Mouse (Mus musculus) limb, embryonic 13.5 days (tissue): ENCODE data around the gene Med13. TPM values are rescaled to one million over a fixed set of nuclear protein-coding genes. Genes with fewer than 3 reads are reported as not detected.
"Not testable (repeated sequence)": the region's sequence is repeated elsewhere in the genome, so short reads cannot be mapped to it uniquely, and the experiment has no call there.

ENCODE experiments used
- ATAC-seq: fragments of 200-750 bp; cut with Nextera tagmentation; 2 replicates; pipeline ENCODE4 v1.8.0; 2017; ENCODE audit warnings: low read depth, moderate number of reproducible peaks, moderate TSS enrichment; ENCODE audit not compliant: low FRiP score
- H3K27ac ChIP-seq: fragments of 300-500 bp; sonication (generic); 2 replicates; pipeline ENCODE4 v1.5.1; 2015; ENCODE audit warnings: inconsistent platforms, mild to moderate bottlenecking, moderate library complexity
- H3K27me3 ChIP-seq: fragments of 300-500 bp; sonication (generic); 2 replicates; pipeline ENCODE4 v1.6.1; 2015; ENCODE audit warnings: mild to moderate bottlenecking, inconsistent platforms
- H3K36me3 ChIP-seq: fragments of 300-500 bp; sonication (generic); 2 replicates; pipeline ENCODE4 v1.6.1; 2015; ENCODE audit warnings: inconsistent platforms, mild to moderate bottlenecking, moderate library complexity
- H3K4me1 ChIP-seq: fragments of 300-500 bp; sonication (generic); 2 replicates; pipeline ENCODE4 v1.6.1; 2015; ENCODE audit warnings: inconsistent platforms
- H3K4me2 ChIP-seq: fragments of 300-500 bp; sonication (generic); replicated peaks from 2 replicates; pipeline ENCODE4 v1.6.1; 2015; ENCODE audit warnings: inconsistent platforms, mild to moderate bottlenecking, moderate library complexity
- H3K4me3 ChIP-seq: fragments of 300-500 bp; sonication (generic); 2 replicates; pipeline ENCODE4 v1.5.1; 2015; ENCODE audit warnings: moderate library complexity, mild to moderate bottlenecking, inconsistent platforms
- H3K9ac ChIP-seq: fragments of 300-500 bp; sonication (generic); 2 replicates; pipeline ENCODE4 v1.6.1; 2015; ENCODE audit warnings: mild to moderate bottlenecking, inconsistent platforms
- H3K9me3 ChIP-seq: fragments of 300-500 bp; sonication (generic); 2 replicates; pipeline ENCODE4 v1.6.1; 2016; ENCODE audit warnings: inconsistent platforms
- WGBS: fragments of 180-500 bp; shearing (Covaris S2); methylation state at CpG from one replicate; pipeline ENCODE4 v1.1.7; 2015; 5-methylcytosine and 5-hydroxymethylcytosine counted together
- polyA plus RNA-seq: library from polyadenylated mRNA; unstranded; fragments of >200 nt; fragmentation: Nextera tagmentation; extraction: Ambion mirVana; gene quantifications from 2 replicates; pipeline ENCODE4 v1.2.1, GENCODE M21; 2015

Med13 gene
- polyA plus RNA-seq, 1 experiment from 2014 or later: 10.2 TPM

- no peak overlapping the region for H3K27ac ChIP-seq
- WGBS: 85% methylated on average over 5 of the region's 5 CpGs
- peaks cover 28% of the 10 kb centered on the region for H3K36me3 ChIP-seq
- H3K9me3 ChIP-seq: no peaks in the 10 kb centered on the region
- H3K4me3 ChIP-seq: no peak overlapping the region
- H3K9ac ChIP-seq: no peak overlapping the region
- H3K4me2 ChIP-seq: no peak overlapping the region
- peaks cover 7% of the 10 kb centered on the region for H3K4me1 ChIP-seq
- no peaks in the 10 kb centered on the region for H3K27me3 ChIP-seq
- no peak for ATAC-seq
These were observed 9.8 kb downstream of the Med13 start for GRCm38 (mm10) chr11:86347387-86348122.

GRCm38 (mm10) chr11:86346525-86346924, 10.9 kb downstream of the Med13 start:
- Histone ChIP-seq H3K27me3 (no peaks in the 10 kb centered on the region), H3K27ac (no peak overlapping the region), H3K4me3 (no peak overlapping the region), H3K9ac (no peak overlapping the region), H3K9me3 (no peaks in the 10 kb centered on the region), H3K4me1 (peaks cover 3% of the 10 kb centered on the region; the same call in 1 of the 2 replicates), H3K4me2 (no peak overlapping the region), H3K36me3 (peaks cover 29% of the 10 kb centered on the region)
- no peak for ATAC-seq
- WGBS: 85% methylated on average over 3 of the region's 3 CpGs

DNA sequence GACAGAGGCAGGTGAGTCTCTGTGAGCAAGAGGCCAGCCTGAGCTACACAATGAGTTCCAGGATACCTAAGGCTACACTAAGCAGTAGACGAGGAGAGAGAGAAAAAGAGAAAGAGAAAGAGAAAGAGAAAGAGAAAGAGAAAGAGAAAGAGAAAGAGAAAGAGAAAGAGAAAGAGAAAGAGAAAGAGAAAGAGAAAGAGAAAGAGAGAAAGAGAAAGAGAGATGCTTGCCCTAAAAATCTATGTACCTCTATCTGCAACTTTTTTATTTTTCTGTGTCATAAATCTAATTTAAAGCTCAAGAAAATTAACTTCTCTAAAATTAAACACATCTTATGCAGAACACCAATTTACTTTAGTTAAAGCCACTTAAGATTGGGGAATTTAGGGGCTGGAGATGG, 12.5 kb downstream of the Med13 start:
- H3K4me1 ChIP-seq, H3K4me2 ChIP-seq, ATAC-seq, H3K27ac ChIP-seq, H3K4me3 ChIP-seq, H3K9me3 ChIP-seq, H3K9ac ChIP-seq, H3K27me3 ChIP-seq: not testable (repeated sequence)
- WGBS: 88% methylated on average over 1 of the region's 1 CpGs
- H3K36me3 ChIP-seq: peaks cover 36% of the 10 kb centered on the region

GRCm38 (mm10) chr11:86324251-86324650, 33.2 kb downstream of the Med13 start:
- 83% methylated on average over 5 of the region's 5 CpGs for WGBS
- H3K36me3 ChIP-seq: peaks cover 40% of the 10 kb centered on the region
- ATAC-seq: no peak

GRCm38 (mm10) chr11:86314992-86315391, 42.4 kb downstream of the Med13 start:
- not testable (repeated sequence) for H3K4me1 ChIP-seq, H3K9ac ChIP-seq, H3K27ac ChIP-seq, H3K4me3 ChIP-seq, H3K27me3 ChIP-seq, ATAC-seq, H3K9me3 ChIP-seq, H3K4me2 ChIP-seq
- peaks cover 39% of the 10 kb centered on the region for H3K36me3 ChIP-seq
- whole genome bisulfite sequencing: 95% methylated on average over 3 of the region's 3 CpGs

More at GRCm38 (mm10) chr11:86324251-86324650, 33.2 kb downstream of the Med13 start:
- H3K4me3 ChIP-seq: no peak overlapping the region
- H3K9me3 ChIP-seq: no peaks in the 10 kb centered on the region
- no peak overlapping the region for H3K4me2 ChIP-seq
- no peaks in the 10 kb centered on the region for H3K27me3 ChIP-seq
- no peaks in the 10 kb centered on the region for H3K4me1 ChIP-seq
- H3K9ac ChIP-seq: no peak overlapping the region
- no peak overlapping the region for H3K27ac ChIP-seq

DNA sequence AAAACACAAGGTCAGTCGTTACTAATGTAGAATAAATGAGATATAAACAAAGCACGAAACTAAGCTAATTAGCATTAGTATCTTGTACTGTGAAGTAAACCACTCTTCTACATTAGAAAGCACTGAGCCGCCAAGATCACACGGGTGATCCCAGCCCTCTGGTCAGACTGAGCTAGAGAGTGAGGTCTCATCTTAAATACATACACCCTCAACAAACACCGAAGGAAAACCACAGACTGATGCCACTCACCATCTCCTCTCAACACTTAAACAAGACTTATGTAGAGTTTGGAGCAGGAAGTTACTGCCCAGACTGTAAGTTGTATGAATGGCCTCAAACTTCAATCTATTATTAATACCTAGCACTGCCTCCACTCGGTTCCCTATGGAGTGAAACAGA, 47.1 kb downstream of the Med13 start:
- peaks cover 20% of the 10 kb centered on the region for H3K36me3 ChIP-seq
- no peaks in the 10 kb centered on the region for H3K4me1 ChIP-seq
- 82% methylated on average over 6 of the region's 6 CpGs for WGBS
- H3K4me2 ChIP-seq: no peak overlapping the region
- no peak for ATAC-seq
- no peak overlapping the region for H3K9ac ChIP-seq
- H3K4me3 ChIP-seq: no peak overlapping the region
- H3K27me3 ChIP-seq: no peaks in the 10 kb centered on the region
- H3K9me3 ChIP-seq: no peaks in the 10 kb centered on the region
- H3K27ac ChIP-seq: no peak overlapping the region

DNA sequence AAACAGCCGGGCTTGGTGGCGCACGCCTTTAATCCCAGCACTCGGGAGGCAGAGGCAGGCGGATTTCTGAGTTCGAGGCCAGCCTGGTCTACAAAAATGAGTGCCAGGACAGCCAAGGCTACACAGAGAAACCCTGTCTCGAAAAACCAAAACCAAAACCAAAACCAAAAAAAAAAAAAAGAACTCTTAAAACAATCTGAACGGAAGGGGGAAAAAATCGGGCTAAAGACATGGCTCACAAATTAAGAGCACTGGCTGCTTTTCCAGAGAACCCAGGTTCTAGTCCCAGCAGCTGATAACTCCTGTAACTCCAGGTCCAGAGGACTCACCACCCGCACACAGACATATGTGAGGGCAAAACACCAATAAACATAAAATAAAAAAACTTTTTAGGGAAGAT, 65.2 kb downstream of the Med13 start:
- not testable (repeated sequence) for H3K4me2 ChIP-seq, H3K9ac ChIP-seq, H3K9me3 ChIP-seq, H3K27ac ChIP-seq, ATAC-seq, H3K4me3 ChIP-seq, H3K4me1 ChIP-seq, H3K27me3 ChIP-seq
- WGBS: 93% methylated on average over 10 of the region's 10 CpGs
- H3K36me3 ChIP-seq: peaks cover 28% of the 10 kb centered on the region

DNA sequence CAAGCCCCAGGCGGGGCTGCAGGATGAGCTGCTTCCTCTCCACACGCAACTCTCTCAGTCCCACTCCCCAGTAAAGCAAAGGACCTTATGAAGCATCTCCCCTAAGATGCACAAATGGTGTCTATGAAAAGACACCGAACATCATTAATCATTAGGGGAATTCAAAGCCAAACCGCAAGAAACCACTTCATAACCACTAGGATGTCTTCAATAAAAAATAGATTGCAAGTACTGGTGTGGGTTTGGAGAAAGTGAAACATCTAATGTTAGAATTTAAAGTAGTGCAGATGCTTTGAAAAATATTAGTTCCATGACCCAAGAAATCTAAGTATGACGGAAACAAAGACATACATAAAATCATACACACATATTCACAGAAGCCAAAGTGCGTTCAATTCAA, 65.7 kb downstream of the Med13 start:
- Histone ChIP-seq H3K36me3 (peaks cover 28% of the 10 kb centered on the region), H3K4me3 (no peak overlapping the region), H3K4me2 (no peak overlapping the region), H3K27ac (no peak overlapping the region), H3K27me3 (no peaks in the 10 kb centered on the region), H3K4me1 (no peaks in the 10 kb centered on the region), H3K9me3 (no peaks in the 10 kb centered on the region), H3K9ac (no peak overlapping the region)
- 97% methylated on average over 6 of the region's 6 CpGs for WGBS
- ATAC-seq: no peak

DNA sequence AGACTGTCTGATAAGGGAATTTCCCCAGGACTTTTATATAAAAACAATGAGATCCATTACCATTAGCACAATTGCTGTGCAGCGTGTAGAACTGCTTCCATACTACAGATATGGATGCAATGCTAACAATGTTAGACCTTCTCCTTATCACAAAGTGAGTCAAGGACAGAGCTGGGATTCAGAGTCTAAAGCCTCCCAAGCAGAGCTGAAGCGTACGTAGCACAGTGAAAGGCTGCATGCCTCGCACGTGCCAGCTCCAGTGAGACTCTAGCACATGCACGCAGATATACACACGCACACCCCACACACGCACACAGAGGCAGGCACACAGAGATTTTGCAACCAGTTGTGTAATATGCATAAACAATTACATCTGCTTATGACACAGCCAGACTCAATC, 71.7 kb downstream of the Med13 start:
- Histone ChIP-seq H3K9ac (no peak overlapping the region), H3K36me3 (peaks cover 69% of the 10 kb centered on the region), H3K4me2 (no peak overlapping the region), H3K27me3 (no peaks in the 10 kb centered on the region), H3K27ac (no peak overlapping the region), H3K4me3 (no peak overlapping the region), H3K9me3 (no peaks in the 10 kb centered on the region), H3K4me1 (no peaks in the 10 kb centered on the region)
- 94% methylated on average over 8 of the region's 8 CpGs for WGBS
- no peak for ATAC-seq

DNA sequence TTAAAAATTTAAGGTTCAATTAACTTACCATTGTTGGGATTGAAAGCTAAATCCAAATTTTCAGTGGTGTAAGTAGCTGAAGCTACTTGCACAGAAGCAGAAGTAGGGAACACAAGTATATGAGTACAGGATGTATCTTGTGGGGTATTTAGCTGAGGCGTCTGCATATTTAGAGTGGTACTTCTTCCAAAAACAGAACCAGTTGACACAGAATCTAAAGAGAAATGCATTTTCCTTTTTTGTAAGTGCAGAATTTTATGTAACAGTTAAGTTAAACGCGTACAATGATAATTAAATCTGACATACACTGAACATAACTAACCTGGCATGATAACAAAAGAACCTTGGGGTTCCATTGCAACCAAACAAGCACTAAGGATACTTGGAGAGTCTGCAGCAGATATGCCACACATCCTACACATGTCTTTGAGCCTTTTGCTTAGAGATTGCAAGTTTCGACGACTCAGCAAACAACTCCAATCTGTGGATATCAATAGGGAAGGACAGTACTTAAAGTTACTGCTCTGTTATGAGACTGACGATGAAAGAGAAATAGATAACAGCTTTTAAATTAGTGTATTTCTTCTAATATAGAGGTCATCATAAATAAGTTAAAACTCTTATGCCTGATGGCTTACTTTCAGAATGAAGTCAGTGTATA, 78.8 kb downstream of the Med13 start:
- Histone ChIP-seq H3K4me1 (no peaks in the 10 kb centered on the region), H3K4me3 (no peak overlapping the region), H3K27me3 (no peaks in the 10 kb centered on the region), H3K36me3 (peaks cover 71% of the 10 kb centered on the region), H3K4me2 (no peak overlapping the region), H3K9ac (no peak overlapping the region), H3K27ac (no peak overlapping the region), H3K9me3 (no peaks in the 10 kb centered on the region)
- 96% methylated on average over 6 of the region's 6 CpGs for WGBS
- no peak for ATAC-seq

- H3K9me3 ChIP-seq: no peaks in the 10 kb centered on the region
- peak; percentile 93 for ATAC-seq
- 9% methylated on average over 32 of the region's 32 CpGs for WGBS
- H3K27me3 ChIP-seq: no peaks in the 10 kb centered on the region
- peak within 1 kb of the TSS; percentile 77 for H3K4me3 ChIP-seq
- peak within 1 kb of the TSS; percentile 76 for H3K27ac ChIP-seq
- peak within 1 kb of the TSS; percentile 91 for H3K9ac ChIP-seq
- H3K36me3 ChIP-seq: peaks cover 9% of the 10 kb centered on the region
- H3K4me2 ChIP-seq: peak within 1 kb of the TSS; percentile 80
- peaks cover 15% of the 10 kb centered on the region for H3K4me1 ChIP-seq
These were observed 99.8 kb downstream of the Med13 start, which contains the start of gene Ints2 for GRCm38 (mm10) chr11:86257460-86258076. TSS of gene Ints2 (minus strand) at chr11:86257575.

DNA sequence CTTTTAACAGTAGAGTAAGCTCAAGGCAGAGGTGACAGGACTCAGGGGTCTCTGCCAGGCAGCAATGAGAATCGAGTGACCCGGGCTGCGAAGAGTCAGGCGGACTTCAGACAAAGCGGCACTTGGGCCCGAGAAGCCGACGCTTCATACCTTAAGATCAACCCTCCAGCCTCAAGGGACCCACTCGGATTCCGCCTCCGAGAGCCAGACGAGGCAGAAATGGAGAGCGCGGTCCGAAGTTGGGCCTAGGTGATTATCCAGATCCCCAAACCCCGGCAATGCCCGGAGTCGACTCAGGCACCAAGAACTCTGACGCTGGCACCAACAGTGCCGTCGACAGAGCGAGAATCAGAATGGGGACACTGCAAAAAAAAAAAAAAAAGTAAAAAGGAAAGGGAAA, 100.3 kb downstream of the Med13 start:
- no peaks in the 10 kb centered on the region for H3K9me3 ChIP-seq
- H3K27ac ChIP-seq: peak overlapping the region; percentile 76
- peak overlapping the region; percentile 80 for H3K4me2 ChIP-seq
- peak; percentile 48; the same call in 1 of the 2 replicates for ATAC-seq
- peak overlapping the region; percentile 91 for H3K9ac ChIP-seq
- peaks cover 15% of the 10 kb centered on the region for H3K4me1 ChIP-seq
- H3K27me3 ChIP-seq: no peaks in the 10 kb centered on the region
- peaks cover 14% of the 10 kb centered on the region for H3K36me3 ChIP-seq
- peak overlapping the region; percentile 77 for H3K4me3 ChIP-seq
- under 1% methylated on average over 22 of the region's 22 CpGs for WGBS
